Mouse (Mus musculus) limb, embryonic 14.5 days (tissue): Measurements from ENCODE around the gene Cers3. TPM values are rescaled to one million over a fixed set of nuclear protein-coding genes. Genes with fewer than 3 reads are reported as not detected.

Source experiments
- ATAC-seq: fragments of 200-750 bp; cut with Nextera tagmentation; 2 replicates; pipeline ENCODE4 v1.8.0; 2017; ENCODE audit warnings: low read depth, moderate number of reproducible peaks, moderate TSS enrichment; ENCODE audit not compliant: low FRiP score
- DNase-seq: peaks from one replicate; pipeline ENCODE4 v3.0.0-alpha.2; 2015; ENCODE audit warnings: low spot score
- H3K27ac ChIP-seq: fragments of 300-500 bp; sonication (generic); replicated peaks from 2 replicates; pipeline ENCODE4 v1.5.1; 2014; ENCODE audit warnings: low read depth, mild to moderate bottlenecking, low read length, moderate library complexity, mixed read lengths
- H3K27me3 ChIP-seq: fragments of 300-500 bp; sonication (generic); 2 replicates; pipeline ENCODE4 v1.6.1; 2014; ENCODE audit warnings: low read length, mixed read lengths; ENCODE audit not compliant: control insufficient read depth, insufficient read depth
- H3K36me3 ChIP-seq: fragments of 300-500 bp; sonication (generic); 2 replicates; pipeline ENCODE4 v1.6.1; 2014; ENCODE audit warnings: mild to moderate bottlenecking, low read length, moderate library complexity, mixed read lengths; ENCODE audit not compliant: control insufficient read depth, insufficient read depth
- H3K4me1 ChIP-seq: fragments of 300-500 bp; sonication (generic); 2 replicates; pipeline ENCODE4 v1.6.1; 2014; ENCODE audit warnings: antibody characterized with exemption, low read length, mixed read lengths; ENCODE audit not compliant: control insufficient read depth, insufficient read depth
- H3K4me2 ChIP-seq: fragments of 300-500 bp; sonication (generic); replicated peaks from 2 replicates; pipeline ENCODE4 v1.6.1; 2014; ENCODE audit warnings: low read depth, mild to moderate bottlenecking, low read length, moderate library complexity; ENCODE audit not compliant: severe bottlenecking
- H3K4me3 ChIP-seq: fragments of 300-500 bp; sonication (generic); replicated peaks from 2 replicates; pipeline ENCODE4 v1.5.1; 2014; ENCODE audit warnings: low read length
- H3K9ac ChIP-seq: fragments of 300-500 bp; sonication (generic); 2 replicates; pipeline ENCODE4 v1.6.1; 2014; ENCODE audit warnings: mild to moderate bottlenecking, low read depth, low read length, moderate library complexity; ENCODE audit not compliant: severe bottlenecking
- H3K9me3 ChIP-seq: fragments of 300-500 bp; sonication (generic); 2 replicates; pipeline ENCODE4 v1.6.1; 2016; ENCODE audit warnings: low read length; ENCODE audit not compliant: control insufficient read depth
- POLR2A ChIP-seq: fragments of 200-500 bp; IDR thresholded peaks from 2 replicates; pipeline ENCODE4 v1.8.0; 2012; ENCODE audit warnings: inconsistent platforms, mild to moderate bottlenecking, moderate library complexity, borderline replicate concordance; ENCODE audit not compliant: insufficient read depth, insufficient read length; ENCODE audit errors: extremely low read depth
- WGBS: fragments of 180-500 bp; shearing (Covaris S2); extraction: QIAGEN DNeasy Blood & Tissue Kit; methylation state at CpG from one replicate; pipeline ENCODE4 v1.1.7; 2014; 5-methylcytosine and 5-hydroxymethylcytosine counted together
- polyA plus RNA-seq, 2 experiments: library from polyadenylated mRNA; depleted of rRNA in 1 of 2; stranded (reverse) in 1 of 2; unstranded in 1 of 2; fragments of >200 nt; fragmentation: Nextera tagmentation in 1 of 2; extraction: Ambion mirVana in 1 of 2; gene quantifications; 2 replicates each; pipeline versions ENCODE4 v1.2.1 to v1.2.3; 2012 to 2014

The Cers3 gene
- polyA plus RNA-seq, 2 experiments = 4.4 to 12.0 TPM

- WGBS = 0% methylated on average over 44 of the region's 76 CpGs
- Histone ChIP-seq H3K4me3 (peak overlapping the region; percentile 68), H3K9ac (peak overlapping the region; percentile 70), H3K9me3 (no peaks in the 10 kb centered on the region), H3K4me1 (peaks cover 35% of the 10 kb centered on the region), H3K27ac (peak overlapping the region; percentile 62), H3K27me3 (no peaks in the 10 kb centered on the region), H3K36me3 (peaks cover 3% of the 10 kb centered on the region), H3K4me2 (peak overlapping the region; percentile 100)
- DNase-seq = no peak
- peak; percentile 7; the same call in 1 of the 2 replicates for ATAC-seq
- no peak for TF ChIP-seq POLR2A
Measured at GRCm38 (mm10) chr7:66840008-66840719, 96.9 kb downstream of the Cers3 start.

GRCm38 (mm10) chr7:66841165-66841564 lies 97.9 kb downstream of the Cers3 start:
- 0 out of 2 replicates have a peak overlapping the region, but pooled peaks have one; percentile 12 for H3K9ac ChIP-seq
- H3K36me3 ChIP-seq = peaks cover 3% of the 10 kb centered on the region
- DNase-seq = no peak
- H3K27ac ChIP-seq = no peak overlapping the region
- no peak for TF ChIP-seq POLR2A
- H3K4me3 ChIP-seq = peak overlapping the region; percentile 68
- H3K27me3 ChIP-seq = no peaks in the 10 kb centered on the region
- H3K4me2 ChIP-seq = peak overlapping the region; percentile 100
- no peaks in the 10 kb centered on the region for H3K9me3 ChIP-seq
- H3K4me1 ChIP-seq = peaks cover 33% of the 10 kb centered on the region
- no peak for ATAC-seq
- WGBS = 64% methylated on average over 7 of the region's 7 CpGs

GRCm38 (mm10) chr7:66842021-66842420 lies 98.7 kb downstream of the Cers3 start:
- Histone ChIP-seq H3K9ac (no peak overlapping the region), H3K9me3 (no peaks in the 10 kb centered on the region), H3K27ac (no peak overlapping the region), H3K27me3 (no peaks in the 10 kb centered on the region), H3K4me3 (0 out of 2 replicates have a peak overlapping the region, but pooled peaks have one; percentile 68), H3K36me3 (peaks cover 3% of the 10 kb centered on the region), H3K4me1 (peaks cover 33% of the 10 kb centered on the region), H3K4me2 (peak overlapping the region; percentile 100)
- ATAC-seq = peak; percentile 10; the same call in 1 of the 2 replicates
- no peak for TF ChIP-seq POLR2A
- peak; percentile 85 for DNase-seq
- WGBS = 36% methylated on average over 10 of the region's 10 CpGs

GRCm38 (mm10) chr7:66843846-66844245 lies 100.5 kb downstream of the Cers3 start:
- WGBS = 41% methylated on average over 2 of the region's 2 CpGs
- H3K4me1 ChIP-seq = peaks cover 33% of the 10 kb centered on the region
- H3K9me3 ChIP-seq = no peaks in the 10 kb centered on the region
- ATAC-seq (no peak), DNase-seq (no peak)
- no peaks in the 10 kb centered on the region for H3K27me3 ChIP-seq
- H3K36me3 ChIP-seq = peaks cover 3% of the 10 kb centered on the region
- no peak overlapping the region for H3K4me2 ChIP-seq
- no peak overlapping the region for H3K27ac ChIP-seq
- H3K4me3 ChIP-seq = no peak overlapping the region
- no peak overlapping the region for H3K9ac ChIP-seq
- no peak for TF ChIP-seq POLR2A

GRCm38 (mm10) chr7:66846582-66846981 lies 103.3 kb downstream of the Cers3 start:
- WGBS = 62% methylated on average over 6 of the region's 6 CpGs
- H3K27ac ChIP-seq = no peak overlapping the region
- ATAC-seq (no peak), DNase-seq (no peak)
- H3K4me1 ChIP-seq = peaks cover 19% of the 10 kb centered on the region
- H3K27me3 ChIP-seq = no peaks in the 10 kb centered on the region
- H3K9me3 ChIP-seq = no peaks in the 10 kb centered on the region
- H3K4me3 ChIP-seq = no peak overlapping the region
- H3K4me2 ChIP-seq = no peak overlapping the region
- no peak overlapping the region for H3K9ac ChIP-seq
- TF ChIP-seq POLR2A = no peak
- H3K36me3 ChIP-seq = peaks cover 7% of the 10 kb centered on the region
